Mouse (Mus musculus): ENCODE data around the gene Mrps35.

Gene Mrps35

DNA sequence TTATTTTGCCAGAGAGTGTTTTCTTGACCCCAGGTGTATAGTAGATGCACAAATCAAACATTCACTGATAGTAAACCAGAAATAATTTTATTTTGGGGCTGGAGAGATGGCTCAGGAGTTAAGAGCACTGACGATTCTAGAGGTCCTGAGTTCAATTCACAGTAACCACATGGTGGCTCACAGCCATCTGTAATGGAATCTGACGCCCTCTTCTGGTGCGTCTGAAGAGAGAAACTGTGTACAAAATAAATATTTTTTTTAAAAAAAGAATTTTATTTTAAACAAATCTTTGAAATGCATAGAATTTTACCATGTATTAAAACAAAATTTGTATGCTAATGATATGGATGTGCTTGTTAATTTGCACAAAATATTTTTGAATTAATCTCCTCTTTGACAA, 46.0 kb downstream of the Mrps35 start:
- no peak for DNase-seq (ENCODE audit: low spot score in 2 of 2)

DNA sequence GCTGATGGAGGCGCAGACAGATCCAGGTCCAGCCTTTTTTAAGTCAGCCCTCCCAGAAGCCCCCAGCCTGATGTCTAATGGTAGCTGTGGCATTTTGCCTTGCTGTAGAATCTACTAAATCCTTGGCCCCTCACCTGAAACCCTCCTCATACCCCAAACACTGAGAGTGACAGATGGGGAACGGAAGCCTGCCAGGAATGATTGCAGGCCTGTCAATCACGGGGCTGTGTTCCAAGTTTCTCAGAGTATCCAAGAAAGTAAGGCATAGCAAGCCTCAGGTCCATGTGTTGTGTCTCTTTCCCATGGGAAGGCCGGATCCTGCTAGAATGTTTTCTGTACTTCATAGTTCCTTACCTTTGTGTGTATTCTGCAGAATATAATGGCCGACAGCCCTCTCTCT, 47.6 kb downstream of the Mrps35 start:
- DNase-seq (ENCODE audit: low spot score in 2 of 2): no peak

DNA sequence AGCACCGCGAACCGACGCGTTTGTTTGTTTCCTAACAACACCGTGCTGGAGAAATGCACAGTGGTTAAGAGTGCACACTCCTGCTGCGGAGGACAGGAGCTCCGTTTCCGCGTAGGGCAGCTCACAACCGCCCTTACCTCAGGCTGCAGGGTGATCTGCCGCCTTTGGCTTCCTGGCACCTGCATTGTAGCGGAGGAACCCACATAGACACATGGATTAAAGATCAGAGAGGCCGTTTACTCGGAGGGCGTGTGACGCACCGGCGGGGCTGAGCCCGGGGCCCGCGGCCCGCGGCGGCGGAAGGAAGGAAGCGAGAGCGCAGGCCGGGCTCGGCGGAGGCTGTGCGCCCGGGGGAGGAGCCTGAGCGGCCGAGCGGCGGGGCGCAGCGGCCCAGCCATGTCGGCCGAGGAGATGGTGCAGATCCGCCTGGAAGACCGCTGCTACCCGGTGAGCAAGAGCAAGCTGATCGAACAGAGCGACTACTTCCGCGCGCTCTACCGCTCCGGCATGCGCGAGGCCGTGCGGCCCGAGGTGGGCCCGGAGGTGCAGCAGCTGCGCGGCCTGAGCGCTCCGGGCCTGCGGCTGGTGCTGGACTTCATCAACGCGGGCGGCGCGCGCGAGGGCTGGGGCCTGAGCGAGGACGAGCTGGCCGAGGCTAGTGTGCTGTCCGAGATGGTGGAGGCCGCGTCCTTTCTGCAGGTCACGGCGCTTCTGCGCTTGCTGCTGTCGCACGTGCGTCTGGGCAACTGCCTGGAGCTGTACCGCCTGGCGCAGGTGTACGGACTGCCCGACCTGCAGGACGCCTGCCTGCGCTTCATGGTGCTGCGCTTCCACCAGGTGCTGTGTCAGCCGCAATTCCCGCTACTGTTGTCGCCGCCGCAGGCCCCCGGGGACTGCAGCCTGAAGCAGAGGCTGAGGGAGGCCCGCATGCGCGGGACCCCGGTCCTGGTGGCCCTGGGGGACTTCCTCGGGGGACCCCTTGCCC, 48.9 kb downstream of the Mrps35 start, which contains the start of gene Klhl42:
Gene Klhl42 (plus strand): TSS at position 244 of the 985 bp plus-strand sequence.
- DNase-seq (ENCODE audit: low spot score in 2 of 2): peak; percentile 26 to 65

DNA sequence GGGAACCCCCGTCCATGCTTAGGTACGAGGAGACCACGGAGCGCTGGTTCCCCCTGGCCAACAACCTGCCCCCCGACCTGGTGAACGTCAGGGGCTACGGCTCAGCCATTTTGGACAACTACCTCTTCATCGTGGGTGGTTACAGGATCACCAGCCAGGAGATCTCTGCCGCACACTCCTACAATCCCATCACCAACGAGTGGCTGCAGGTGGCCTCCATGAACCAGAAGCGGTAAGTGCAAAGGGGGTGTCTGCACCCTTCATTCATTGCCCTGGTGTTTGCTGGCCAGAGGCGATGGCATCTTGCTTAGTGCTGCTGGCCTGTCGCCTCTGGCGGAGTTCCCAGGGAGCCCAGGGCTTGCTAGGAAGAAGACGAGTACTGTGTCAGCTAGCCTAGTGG, 49.6 kb downstream of the Mrps35 start:
- DNase-seq (ENCODE audit: low spot score in 2 of 2): peak; percentile 20 to 31

DNA sequence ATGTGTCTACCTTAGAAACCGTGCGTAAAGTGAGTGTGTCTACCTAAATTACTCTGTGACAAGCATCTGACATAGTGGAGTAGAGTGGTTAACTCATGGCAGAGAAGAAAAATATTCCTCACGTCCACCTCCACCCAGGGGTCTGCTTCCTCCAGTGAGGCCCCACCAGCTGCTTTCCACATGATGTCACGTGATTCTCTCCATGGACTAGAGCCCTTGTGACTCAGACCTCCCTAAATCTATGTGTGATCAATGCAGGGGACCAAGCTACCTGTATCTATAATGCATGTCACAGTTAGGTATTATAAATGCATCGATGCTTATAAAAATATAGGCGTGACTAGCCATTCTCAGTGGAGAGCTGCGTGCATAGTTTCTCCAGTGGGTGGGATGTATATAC, 52.2 kb downstream of the Mrps35 start:
- DNase-seq (ENCODE audit: low spot score in 2 of 2): no peak

DNA sequence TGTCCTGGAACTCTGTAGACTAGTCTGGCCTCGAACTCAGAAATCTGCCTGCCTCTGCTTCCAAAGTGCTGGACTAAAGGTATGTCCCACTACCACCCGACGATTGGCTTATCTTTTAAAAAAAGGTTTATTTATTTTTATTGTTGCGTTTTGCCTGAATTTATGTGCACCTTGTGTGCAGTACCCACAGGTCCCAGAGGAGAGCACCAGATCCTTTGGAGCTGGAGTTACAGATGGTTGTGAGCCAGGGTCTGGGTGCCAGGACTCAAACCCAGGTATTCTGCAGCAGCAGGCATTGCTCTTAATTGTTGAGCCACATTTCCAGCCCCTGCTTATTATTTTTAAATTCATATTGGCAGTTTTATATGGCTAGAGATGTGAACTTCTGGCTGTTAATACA, 53.5 kb downstream of the Mrps35 start:
- no peak for DNase-seq (ENCODE audit: low spot score in 2 of 2)

DNA sequence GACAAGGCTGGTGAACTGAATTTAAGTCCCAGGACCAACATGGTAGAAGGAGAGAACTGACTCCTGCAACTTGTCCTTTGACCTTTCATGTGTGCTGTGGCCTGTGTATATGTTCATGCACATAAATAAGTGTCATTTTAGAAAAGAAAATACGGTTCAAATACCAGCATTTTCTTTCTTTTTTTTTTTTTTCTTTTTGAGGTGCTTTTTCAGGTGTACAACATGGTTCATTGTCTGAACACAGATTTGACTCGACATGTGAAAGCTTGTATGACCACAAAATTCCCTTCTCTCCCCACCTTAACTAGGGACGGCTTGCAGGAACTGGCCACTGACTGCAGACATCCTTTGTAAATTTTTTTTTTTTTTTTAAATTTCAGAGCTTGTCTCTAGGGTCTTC, 54.4 kb downstream of the Mrps35 start:
- DNase-seq (ENCODE audit: low spot score in 2 of 2): no peak

DNA sequence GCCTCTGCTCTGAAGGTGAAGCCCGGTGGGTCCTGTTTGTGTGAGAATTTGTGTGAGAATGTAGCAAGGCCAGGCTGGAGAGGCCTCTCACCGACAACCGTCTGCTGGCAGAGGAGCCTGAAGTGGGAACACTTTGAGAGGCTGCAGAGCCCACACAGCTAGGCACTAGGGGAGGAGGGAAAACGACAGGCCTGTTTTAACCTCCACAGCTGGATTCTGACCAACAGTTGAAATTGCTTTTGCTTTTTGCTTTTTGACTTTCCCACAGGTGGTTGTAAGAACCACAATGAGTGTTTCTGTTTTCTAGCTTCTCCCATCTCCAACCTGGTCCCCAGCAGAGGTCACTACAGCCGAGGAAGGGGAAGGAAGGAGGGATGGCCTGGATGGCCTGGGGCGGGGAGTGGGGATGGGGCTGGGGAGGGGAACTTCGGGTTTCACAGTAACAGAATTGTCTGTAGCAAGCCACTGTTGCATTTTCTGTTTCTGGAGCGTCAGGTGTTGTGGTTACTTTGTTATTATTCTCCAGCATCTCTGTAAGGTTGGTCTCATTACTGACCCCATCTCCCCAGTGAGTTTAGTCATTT, 54.9 kb downstream of the Mrps35 start:
- DNase-seq (ENCODE audit: low spot score in 2 of 2): no peak

DNA sequence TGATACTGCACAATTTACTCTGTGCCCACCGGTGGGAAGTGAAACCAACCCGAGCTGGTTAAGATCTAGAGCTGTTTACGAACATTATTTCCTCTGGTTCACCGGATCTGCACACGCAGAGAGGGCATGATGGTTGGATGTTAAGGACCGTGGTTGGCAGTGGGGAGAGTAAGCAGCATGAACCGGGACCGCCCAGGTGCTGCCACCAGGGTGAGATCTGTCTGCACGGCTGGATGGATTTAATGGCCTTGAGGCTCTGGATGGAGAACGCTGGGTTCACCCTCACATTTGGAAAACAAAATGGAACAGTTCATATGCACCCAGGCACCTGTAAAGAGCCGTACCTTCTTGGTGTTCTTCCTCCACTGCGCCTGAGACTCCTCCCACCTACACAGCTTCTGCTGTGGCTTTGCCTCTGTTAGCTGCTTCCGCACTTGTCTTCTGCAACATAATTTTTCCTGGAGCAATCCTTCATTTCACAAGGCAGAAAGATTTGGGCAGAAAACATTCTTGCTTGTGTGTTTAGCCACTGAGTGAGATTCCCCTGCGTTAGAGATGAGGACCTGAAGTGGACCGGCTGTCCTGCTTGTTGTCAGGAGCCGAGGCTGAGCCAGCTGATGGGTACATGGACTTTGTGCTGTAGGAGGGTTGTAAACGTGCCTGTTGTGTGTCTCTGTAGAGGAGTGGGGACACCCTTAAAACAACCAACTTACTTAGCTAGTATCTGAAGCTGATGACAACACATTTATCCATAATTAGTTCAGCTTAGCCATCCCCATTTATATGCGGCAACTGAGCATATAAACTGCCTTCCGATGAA, 57.1 kb downstream of the Mrps35 start:
- peak in 1 of 2 experiments; percentile 36 for DNase-seq (ENCODE audit: low spot score in 2 of 2)

DNA sequence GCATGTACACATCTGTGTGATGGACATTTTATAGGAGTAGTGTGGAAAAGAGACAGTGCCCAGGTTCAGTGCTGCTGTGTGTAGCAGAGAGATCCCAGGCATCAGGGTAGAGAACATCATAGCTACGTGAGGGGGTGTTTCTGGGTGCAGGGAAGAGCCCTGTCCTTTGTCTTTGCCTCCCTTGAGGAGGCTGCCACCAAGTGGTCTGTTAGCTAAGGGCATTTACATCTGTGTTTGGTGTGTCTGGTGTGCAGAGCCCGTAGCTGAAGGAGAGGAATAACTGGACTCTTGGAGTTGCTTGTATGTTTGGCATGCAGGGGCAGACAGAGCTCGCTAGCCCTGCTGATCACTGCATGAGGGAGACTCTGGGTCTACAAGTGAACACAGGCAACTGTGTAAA, 59.7 kb downstream of the Mrps35 start:
- DNase-seq (ENCODE audit: low spot score in 2 of 2): no peak

DNA sequence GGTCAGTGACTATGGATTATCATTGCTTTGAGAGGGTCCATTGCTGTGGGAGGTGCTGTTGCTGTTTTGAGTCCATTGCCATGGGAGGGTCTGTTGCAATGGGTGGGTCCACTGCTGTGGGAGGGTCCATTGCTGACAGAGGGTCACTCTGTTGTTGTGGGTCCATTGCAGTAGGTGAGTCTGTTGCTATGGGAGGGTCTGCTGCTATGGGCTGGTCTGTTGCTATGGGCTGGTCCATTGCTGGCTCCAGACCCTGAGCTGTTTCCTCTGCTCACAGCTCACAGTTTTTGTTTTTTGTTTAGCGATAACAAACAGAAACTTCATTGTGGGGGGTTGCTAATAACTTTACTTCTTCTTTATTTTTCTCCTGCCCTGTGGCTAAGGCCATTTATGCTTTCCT, 63.0 kb downstream of the Mrps35 start:
- no peak for DNase-seq (ENCODE audit: low spot score in 2 of 2)

DNA sequence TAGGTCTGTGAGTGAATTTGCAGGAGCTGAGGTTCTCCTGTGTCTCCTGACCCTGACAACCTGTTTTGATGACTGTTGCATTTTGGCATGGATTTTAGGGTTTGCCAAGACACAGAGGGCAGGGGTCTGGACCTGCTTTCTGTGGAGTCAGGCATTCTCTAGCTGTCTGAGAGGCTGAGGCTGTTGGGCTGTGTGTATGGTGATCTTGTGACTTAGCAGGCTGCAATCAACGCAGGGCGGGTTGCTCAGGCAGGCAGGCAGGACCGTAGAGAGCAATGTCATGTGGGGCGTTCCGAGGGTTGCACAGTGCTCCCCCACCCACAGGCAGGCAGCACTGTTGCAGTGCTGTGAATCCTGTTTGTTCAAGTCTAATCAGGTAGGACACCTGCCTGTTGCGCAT, 64.2 kb downstream of the Mrps35 start:
- DNase-seq (ENCODE audit: low spot score in 2 of 2): no peak

DNA sequence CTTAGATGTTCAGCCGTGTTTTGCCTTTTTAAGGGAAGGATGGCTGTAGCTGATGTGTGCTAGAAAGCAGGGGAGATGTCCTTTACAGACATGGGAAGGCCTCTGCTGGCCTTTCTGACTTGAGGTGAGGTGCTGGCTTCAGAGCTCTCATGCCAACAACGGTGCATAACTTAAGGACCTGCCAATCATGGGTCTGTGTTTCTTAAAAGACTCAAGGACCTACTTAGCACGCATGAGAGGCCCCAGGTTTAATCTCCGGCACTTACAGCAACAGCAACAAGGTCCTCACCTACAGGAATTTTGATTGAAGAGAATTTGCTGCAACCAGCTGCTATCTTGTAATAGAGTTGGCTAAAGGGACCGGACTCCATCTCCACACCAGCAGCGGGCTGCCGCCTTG, 66.7 kb downstream of the Mrps35 start:
- DNase-seq (ENCODE audit: low spot score in 2 of 2): no peak

DNA sequence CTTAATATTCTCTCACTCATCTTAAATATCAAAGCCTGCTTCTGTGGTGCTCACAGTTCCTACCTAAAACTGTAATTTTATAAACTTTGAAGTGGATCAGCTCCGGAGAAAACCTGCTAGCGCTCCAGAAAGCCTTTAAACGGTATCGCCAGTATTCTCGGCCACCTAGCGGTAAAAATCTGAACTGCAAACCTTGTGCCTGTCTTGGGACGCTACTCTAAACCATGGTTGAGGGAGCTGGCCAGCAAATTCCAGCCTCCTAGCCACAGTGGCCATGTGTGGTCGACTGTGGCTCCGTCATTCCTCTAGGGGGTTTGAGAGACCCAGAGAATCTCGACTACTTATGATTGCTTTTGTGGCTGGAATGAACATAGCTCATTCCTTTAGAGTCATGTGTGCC, 74.0 kb downstream of the Mrps35 start:
- peak; percentile 22 to 83 for DNase-seq (ENCODE audit: low spot score in 2 of 2)

DNA sequence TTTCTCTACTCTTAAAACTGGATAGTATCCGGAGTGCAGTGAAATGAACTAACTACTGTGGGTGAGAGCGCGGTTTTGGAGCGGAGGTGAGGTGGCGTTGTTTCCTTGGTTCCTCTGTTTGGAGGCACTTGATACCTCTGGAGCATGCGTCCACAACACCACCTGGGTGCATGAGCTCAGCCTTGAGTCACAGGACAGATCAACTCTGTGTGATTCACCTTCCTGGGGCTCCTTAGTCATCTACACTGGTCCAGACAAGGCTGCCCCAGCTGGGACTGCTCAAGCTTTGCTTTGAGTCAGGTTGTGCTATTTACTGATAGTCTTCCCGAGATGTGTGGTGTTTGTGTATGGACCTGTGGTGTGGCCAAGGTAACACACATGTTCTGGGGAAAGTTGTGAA, 75.2 kb downstream of the Mrps35 start:
- DNase-seq (ENCODE audit: low spot score in 2 of 2): no peak

DNA sequence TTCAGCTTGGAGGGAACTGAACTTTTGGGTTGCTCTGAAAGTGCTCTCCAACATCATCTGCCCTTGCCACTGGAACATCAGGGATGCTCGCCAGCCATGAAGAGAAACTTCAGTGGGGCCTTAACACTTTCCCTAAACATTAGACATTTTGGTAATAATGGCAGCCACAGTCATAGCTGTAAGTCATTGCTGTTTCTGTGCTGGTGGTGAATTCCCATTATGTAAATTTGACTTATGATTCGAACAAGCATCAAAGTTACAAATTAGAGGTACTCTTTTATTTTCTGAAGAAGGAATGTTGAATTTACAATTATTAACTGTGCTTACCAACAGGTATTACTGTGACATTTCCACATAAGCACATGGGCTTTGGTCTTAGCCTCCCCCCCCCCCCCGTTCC, 75.6 kb downstream of the Mrps35 start:
- no peak for DNase-seq (ENCODE audit: low spot score in 2 of 2)

DNA sequence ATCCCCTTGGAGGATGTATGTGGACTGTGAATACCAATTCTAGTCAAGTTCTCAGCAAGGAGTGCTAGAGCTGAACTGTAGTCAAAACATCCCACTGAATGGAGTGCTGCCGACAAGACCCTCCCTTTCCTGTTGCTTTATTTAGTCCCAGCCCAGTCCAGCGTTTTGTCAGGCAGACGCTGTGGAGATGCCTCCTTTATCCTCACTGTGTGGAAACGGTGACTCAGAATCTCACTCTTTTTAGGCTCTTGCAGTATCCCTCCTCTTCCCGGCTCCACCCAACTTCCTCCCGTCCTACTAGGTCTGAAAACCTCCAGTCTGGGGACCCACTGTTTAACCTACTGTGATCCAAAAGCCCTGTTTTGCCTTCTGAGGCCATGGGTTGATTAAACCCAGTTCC, 78.8 kb downstream of the Mrps35 start:
- DNase-seq (ENCODE audit: low spot score in 2 of 2): no peak

All from left cerebral cortex, adult 9 months (tissue).